In the genomic region with DNA sequence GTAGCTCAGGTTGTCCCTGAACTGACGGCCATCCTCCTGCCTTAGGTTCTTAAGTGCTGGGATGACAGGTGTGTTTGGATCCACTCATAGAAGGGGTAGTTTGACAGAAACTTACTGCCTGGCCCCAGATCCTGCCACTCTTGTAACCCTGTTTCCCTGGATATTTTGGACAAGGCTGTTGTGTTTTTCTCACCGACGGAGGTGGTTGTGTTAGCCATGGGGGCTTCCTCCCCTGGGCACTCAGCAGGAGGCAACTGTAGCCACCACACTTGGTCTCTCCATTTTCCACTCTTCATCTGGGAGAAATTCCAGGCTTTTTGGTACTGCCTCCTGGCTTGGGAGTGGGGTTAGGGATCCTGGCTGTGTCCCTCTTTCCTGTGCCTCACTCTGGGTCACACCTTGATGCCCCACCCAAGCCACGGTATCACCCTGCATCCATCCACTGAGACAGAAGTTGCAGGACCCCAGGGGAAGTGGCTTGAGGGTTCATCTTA, we compare ENCODE assay signal across 8 mouse cellular contexts. TPM values are rescaled to one million over a fixed set of nuclear protein-coding genes. Genes with fewer than 3 reads are reported as not detected.
A peak's percentile ranks its signal among the peaks of the same experiment; 100 is the strongest.
DNase-seq lines count a peak whose midpoint lies in the region; ATAC-seq and TF ChIP-seq lines count a peak whose summit lies in the region.

No protein-coding gene starts in this region.

- WGBS in heart, embryonic 15.5 days, result 7% methylated on average over 4 of the region's 4 CpGs
- 14% methylated on average over 4 of the region's 4 CpGs for WGBS in hindbrain, embryonic 11.5 days
- WGBS in macrophage (ENCODE audit: missing documents), result 4% methylated on average over 4 of the region's 4 CpGs

- no peaks in the 10 kb centered on the region for H3K27me3 ChIP-seq in heart, embryonic 15.5 days
- no peaks in the 10 kb centered on the region for H3K27me3 ChIP-seq in hindbrain, embryonic 11.5 days (ENCODE audit: control insufficient read depth, insufficient read depth, low read length)

- intact Hi-C loops in heart, postnatal 25 days (cut with DNase I), result loop anchor here (10.0 kb wide), 1 partner anchor 55 kb away; a partner anchor contains a TSS

- H3K4me3 ChIP-seq in heart, embryonic 15.5 days, result peak overlapping the region; percentile 89
- peak overlapping the region; percentile 71 for H3K4me3 ChIP-seq in bone marrow macrophage, adult 2 months (ENCODE audit: insufficient read depth, low read length)
- H3K4me3 ChIP-seq in hindbrain, embryonic 11.5 days (ENCODE audit: low read depth, low read length), result peak overlapping the region; percentile 81
- peak overlapping the region; percentile 96 for H3K4me3 ChIP-seq in macrophage (ENCODE audit: inconsistent target)

- H3K36me3 ChIP-seq in heart, embryonic 15.5 days, result peaks cover 16% of the 10 kb centered on the region
- no peaks in the 10 kb centered on the region; the same call in 1 of the 2 replicates for H3K36me3 ChIP-seq in hindbrain, embryonic 11.5 days (ENCODE audit: control insufficient read depth, insufficient read depth, low read length)
- peaks cover 4% of the 10 kb centered on the region; the same call in 1 of the 2 replicates for H3K36me3 ChIP-seq in macrophage (ENCODE audit: inconsistent target)

- H3K4me2 ChIP-seq in heart, embryonic 15.5 days, result peak overlapping the region; percentile 93
- H3K4me2 ChIP-seq in hindbrain, embryonic 11.5 days (replicated peaks; ENCODE audit: low read depth, low read length), result peak overlapping the region; percentile 91

- H3K27ac ChIP-seq in heart, embryonic 15.5 days, result peak overlapping the region; percentile 96
- H3K27ac ChIP-seq in bone marrow macrophage, adult 2 months (ENCODE audit: insufficient read depth, low read depth, low read length), result peak overlapping the region; percentile 61
- no peak overlapping the region for H3K27ac ChIP-seq in hindbrain, embryonic 11.5 days (ENCODE audit: low read depth, low read length)
- peak overlapping the region; percentile 92 for H3K27ac ChIP-seq in macrophage

- no peak for ATAC-seq in heart, embryonic 15.5 days (replicated peaks; ENCODE audit: insufficient number of reproducible peaks, insufficient read depth, low FRiP score, low read depth)
- ATAC-seq in hindbrain, embryonic 11.5 days (ENCODE audit: low FRiP score), result no peak

- no peak for TF ChIP-seq CTCF in bone marrow macrophage, adult 2 months (IDR thresholded peaks at IDR 0.05; ENCODE audit: low read depth, low read length)

- peaks cover 40% of the 10 kb centered on the region for H3K4me1 ChIP-seq in heart, embryonic 15.5 days (replicated peaks)
- H3K4me1 ChIP-seq in bone marrow macrophage, adult 2 months (ENCODE audit: control insufficient read depth, insufficient read depth, low read length), result peaks cover 44% of the 10 kb centered on the region
- peaks cover 5% of the 10 kb centered on the region; the same call in 1 of the 2 replicates for H3K4me1 ChIP-seq in hindbrain, embryonic 11.5 days (replicated peaks; ENCODE audit: control insufficient read depth, insufficient read depth, low read length)

- H3K9ac ChIP-seq in heart, embryonic 15.5 days, result peak overlapping the region; percentile 91
- H3K9ac ChIP-seq in hindbrain, embryonic 11.5 days (ENCODE audit: low read depth, low read length), result peak overlapping the region; percentile 85

- no peaks in the 10 kb centered on the region for H3K9me3 ChIP-seq in heart, embryonic 15.5 days (replicated peaks)
- H3K9me3 ChIP-seq in hindbrain, embryonic 11.5 days (ENCODE audit: control insufficient read depth, low read length), result no peaks in the 10 kb centered on the region

- H3K79me2 ChIP-seq in macrophage (ENCODE audit: inconsistent target), result peaks cover 52% of the 10 kb centered on the region

- no peak for TF ChIP-seq POLR2A in bone marrow macrophage, adult 2 months (IDR thresholded peaks at IDR 0.05; ENCODE audit: borderline replicate concordance, low read depth, low read length)

- DNase-seq in heart, postnatal 25 days (ENCODE audit: low spot score), result no peak
- DNase-seq in hindbrain, embryonic 11.5 days (ENCODE audit: low spot score), result peak; percentile 9
- DNase-seq in layer of hippocampus, postnatal 36 days, result no peak
- DNase-seq in adrenal gland, postnatal 4 days (ENCODE audit: low spot score in 2 of 2), result no peak
- DNase-seq in thymus, postnatal 14 days, result no peak

RNA-seq across cellular contexts. Expression of a gene that starts 0.8 kb away (rescaled TPM):
- polyA plus RNA-seq in heart, embryonic 15.5 days (2015; fragmentation: Nextera tagmentation; extraction: Ambion mirVana), result 10.8 and 15.0 TPM in 2 replicates
- 10 to 100 TPM; 11.7 to 13.3 TPM for total RNA-seq in heart, postnatal 25 days (2021)
- polyA plus RNA-seq in bone marrow macrophage, adult 2 months (2012; ENCODE audit: insufficient read depth, insufficient read length, missing spikeins), result 17.1 TPM in 2 replicates
- polyA plus RNA-seq in hindbrain, embryonic 11.5 days (2014; fragmentation: Nextera tagmentation; extraction: Ambion mirVana), result 15.4 and 16.5 TPM in 2 replicates
- total RNA-seq in macrophage (2018; cell fraction: chromatin; rRNA removed), result 10 to 100 TPM in 25 of 26 experiments, 1 to 10 TPM in 1; 10.0 to 82.2 (median 37.5) TPM
- total RNA-seq in macrophage (2018; cell fraction: cytosol; rRNA removed), result 10 to 100 TPM in 24 of 26 experiments, 1 to 10 TPM in 2; 8.3 to 29.0 (median 18.3) TPM
- 10 to 100 TPM; 10.8 to 65.2 (median 25.1) TPM for total RNA-seq in macrophage (2018; cell fraction: nucleus; rRNA removed)
- 18.8 to 33.9 TPM (median 21.7 TPM) in 3 replicates for polyA plus RNA-seq in macrophage (2018)
- 10 to 100 TPM; 18.6 to 23.4 TPM for total RNA-seq in layer of hippocampus, postnatal 36 days (2021)
- total RNA-seq in adrenal gland, postnatal 4 days (2021), result 10 to 100 TPM; 31.0 to 32.4 TPM

RNA-seq across cellular contexts. Expression of a gene that starts 12.3 kb away (rescaled TPM):
- 64.5 and 68.8 TPM in 2 replicates for polyA plus RNA-seq in heart, embryonic 15.5 days (2015; fragmentation: Nextera tagmentation; extraction: Ambion mirVana)
- 10 to 100 TPM; 73.6 to 76.6 TPM for total RNA-seq in heart, postnatal 25 days (2021)
- 82.2 and 82.3 TPM in 2 replicates for polyA plus RNA-seq in bone marrow macrophage, adult 2 months (2012; ENCODE audit: insufficient read depth, insufficient read length, missing spikeins)
- polyA plus RNA-seq in hindbrain, embryonic 11.5 days (2014; fragmentation: Nextera tagmentation; extraction: Ambion mirVana), result 48.3 and 52.6 TPM in 2 replicates
- total RNA-seq in macrophage (2018; cell fraction: chromatin; rRNA removed), result 10 to 100 TPM in 24 of 26 experiments, 1 to 10 TPM in 2; 8.3 to 50.5 (median 27.0) TPM
- total RNA-seq in macrophage (2018; cell fraction: cytosol; rRNA removed), result 10 to 100 TPM; 46.2 to 87.2 (median 60.2) TPM
- total RNA-seq in macrophage (2018; cell fraction: nucleus; rRNA removed), result 10 to 100 TPM; 15.4 to 47.1 (median 25.6) TPM
- 50.0 to 80.3 TPM (median 65.4 TPM) in 3 replicates for polyA plus RNA-seq in macrophage (2018)
- 10 to 100 TPM; 38.2 to 38.3 TPM for total RNA-seq in layer of hippocampus, postnatal 36 days (2021)
- total RNA-seq in adrenal gland, postnatal 4 days (2021), result 10 to 100 TPM; 80.4 to 80.5 TPM

RNA-seq across cellular contexts. Expression of a gene that starts 12.5 kb away (rescaled TPM):
- polyA plus RNA-seq in heart, embryonic 15.5 days (2015; fragmentation: Nextera tagmentation; extraction: Ambion mirVana), result 203 and 274 TPM in 2 replicates
- 100 to 1,000 TPM; 130 to 135 TPM for total RNA-seq in heart, postnatal 25 days (2021)
- polyA plus RNA-seq in bone marrow macrophage, adult 2 months (2012; ENCODE audit: insufficient read depth, insufficient read length, missing spikeins), result 163 and 178 TPM in 2 replicates
- 226 and 243 TPM in 2 replicates for polyA plus RNA-seq in hindbrain, embryonic 11.5 days (2014; fragmentation: Nextera tagmentation; extraction: Ambion mirVana)
- total RNA-seq in macrophage (2018; cell fraction: chromatin; rRNA removed), result 100 to 1,000 TPM; 130 to 375 (median 241) TPM
- 100 to 1,000 TPM; 162 to 236 (median 198) TPM for total RNA-seq in macrophage (2018; cell fraction: cytosol; rRNA removed)
- 100 to 1,000 TPM; 137 to 299 (median 210) TPM for total RNA-seq in macrophage (2018; cell fraction: nucleus; rRNA removed)
- polyA plus RNA-seq in macrophage (2018), result 103 to 188 TPM (median 181 TPM) in 3 replicates
- 100 to 1,000 TPM; 436 to 447 TPM for total RNA-seq in layer of hippocampus, postnatal 36 days (2021)
- total RNA-seq in adrenal gland, postnatal 4 days (2021), result 100 to 1,000 TPM; 315 to 322 TPM

RNA-seq across cellular contexts. Expression of a gene that starts 29.5 kb away (rescaled TPM):
- 684 and 768 TPM in 2 replicates for polyA plus RNA-seq in heart, embryonic 15.5 days (2015; fragmentation: Nextera tagmentation; extraction: Ambion mirVana)
- total RNA-seq in heart, postnatal 25 days (2021), result 1,000 to 10,000 TPM; 1,533 to 1,573 TPM
- 825 and 873 TPM in 2 replicates for polyA plus RNA-seq in bone marrow macrophage, adult 2 months (2012; ENCODE audit: insufficient read depth, insufficient read length, missing spikeins)
- polyA plus RNA-seq in hindbrain, embryonic 11.5 days (2014; fragmentation: Nextera tagmentation; extraction: Ambion mirVana), result 814 and 839 TPM in 2 replicates
- 100 to 1,000 TPM in 1 of 26 experiments, 10 to 100 TPM in 25; 15.6 to 152 (median 42.1) TPM for total RNA-seq in macrophage (2018; cell fraction: chromatin; rRNA removed)
- 1,000 to 10,000 TPM in 13 of 26 experiments, 100 to 1,000 TPM in 13; 668 to 1,500 (median 1,029) TPM for total RNA-seq in macrophage (2018; cell fraction: cytosol; rRNA removed)
- total RNA-seq in macrophage (2018; cell fraction: nucleus; rRNA removed), result 100 to 1,000 TPM in 21 of 26 experiments, 10 to 100 TPM in 5; 73.7 to 183 (median 129) TPM
- 907 to 1,116 TPM (median 1,045 TPM) in 3 replicates for polyA plus RNA-seq in macrophage (2018)
- 100 to 1,000 TPM; 947 to 957 TPM for total RNA-seq in layer of hippocampus, postnatal 36 days (2021)
- total RNA-seq in adrenal gland, postnatal 4 days (2021), result 1,000 to 10,000 TPM; 1,529 to 1,618 TPM

RNA-seq across cellular contexts. Expression of a gene that starts 33.5 kb away (rescaled TPM):
- polyA plus RNA-seq in heart, embryonic 15.5 days (2015; fragmentation: Nextera tagmentation; extraction: Ambion mirVana), result 116 and 117 TPM in 2 replicates
- total RNA-seq in heart, postnatal 25 days (2021), result 100 to 1,000 TPM; 102 TPM
- 80.7 and 86.0 TPM in 2 replicates for polyA plus RNA-seq in bone marrow macrophage, adult 2 months (2012; ENCODE audit: insufficient read depth, insufficient read length, missing spikeins)
- 129 and 136 TPM in 2 replicates for polyA plus RNA-seq in hindbrain, embryonic 11.5 days (2014; fragmentation: Nextera tagmentation; extraction: Ambion mirVana)
- total RNA-seq in macrophage (2018; cell fraction: chromatin; rRNA removed), result 10 to 100 TPM in 18 of 26 experiments, 1 to 10 TPM in 8; 4.0 to 44.4 (median 19.7) TPM
- total RNA-seq in macrophage (2018; cell fraction: cytosol; rRNA removed), result 100 to 1,000 TPM in 7 of 26 experiments, 10 to 100 TPM in 19; 62.5 to 111 (median 90.4) TPM
- 10 to 100 TPM in 25 of 26 experiments, 1 to 10 TPM in 1; 7.9 to 67.7 (median 32.9) TPM for total RNA-seq in macrophage (2018; cell fraction: nucleus; rRNA removed)
- 37.3 to 87.0 TPM (median 75.4 TPM) in 3 replicates for polyA plus RNA-seq in macrophage (2018)
- 100 to 1,000 TPM in 1 of 2 experiments, 10 to 100 TPM in 1; 97.5 to 102 TPM for total RNA-seq in layer of hippocampus, postnatal 36 days (2021)
- total RNA-seq in adrenal gland, postnatal 4 days (2021), result 100 to 1,000 TPM; 105 to 109 TPM
